Mouse (Mus musculus) liver, postnatal 0 days (tissue): ENCODE results near the gene Runx3. TPM values are rescaled to one million over a fixed set of nuclear protein-coding genes. Genes with fewer than 3 reads are reported as not detected.
A peak's percentile ranks its signal among the peaks of the same experiment; 100 is the strongest.

Source experiments
- ATAC-seq: fragments of 200-750 bp; cut with Nextera tagmentation; 2 replicates; pipeline ENCODE4 v1.8.0; 2017; ENCODE audit warnings: mild to moderate bottlenecking, moderate library complexity
- DNase-seq: peaks from one replicate; pipeline ENCODE4 v3.0.0-alpha.2; 2016
- H3K27ac ChIP-seq: fragments of 300-500 bp; sonication (generic); 2 replicates; pipeline ENCODE4 v1.5.1; 2014; ENCODE audit warnings: antibody characterized with exemption, moderate library complexity, mild to moderate bottlenecking, low read depth
- H3K27me3 ChIP-seq: fragments of 300-500 bp; sonication (generic); 2 replicates; pipeline ENCODE4 v1.6.1; 2014; ENCODE audit warnings: low read length, control low read depth, mixed read lengths; ENCODE audit not compliant: insufficient read depth
- H3K36me3 ChIP-seq: fragments of 300-500 bp; sonication (generic); replicated peaks from 2 replicates; pipeline ENCODE4 v1.6.1; 2014; ENCODE audit warnings: mild to moderate bottlenecking, control low read depth, low read length, moderate library complexity, mixed read lengths; ENCODE audit not compliant: insufficient read depth
- H3K4me1 ChIP-seq: fragments of 300-500 bp; sonication (generic); 2 replicates; pipeline ENCODE4 v1.6.1; 2014; ENCODE audit warnings: antibody characterized with exemption, mild to moderate bottlenecking, control low read depth; ENCODE audit not compliant: insufficient read depth
- H3K4me2 ChIP-seq: fragments of 300-500 bp; sonication (generic); 2 replicates; pipeline ENCODE4 v1.6.1; 2014; ENCODE audit warnings: low read depth, mild to moderate bottlenecking, low read length, moderate library complexity, mixed read lengths
- H3K4me3 ChIP-seq: fragments of 300-500 bp; sonication (generic); 2 replicates; pipeline ENCODE4 v1.5.1; 2014; ENCODE audit warnings: low read depth, low read length
- H3K9ac ChIP-seq: fragments of 300-500 bp; sonication (generic); replicated peaks from 2 replicates; pipeline ENCODE4 v1.6.1; 2014; ENCODE audit warnings: mild to moderate bottlenecking, moderate library complexity
- H3K9me3 ChIP-seq: fragments of 300-500 bp; sonication (generic); 2 replicates; pipeline ENCODE4 v1.6.1; 2016; ENCODE audit warnings: mild to moderate bottlenecking, control low read depth, low read length, mixed read lengths
- CTCF ChIP-seq: sonication (generic); IDR thresholded peaks from 2 replicates; pipeline ENCODE4 v1.5.1; 2016; ENCODE audit warnings: antibody characterized with exemption, low read depth
- EP300 ChIP-seq: IDR thresholded peaks from 2 replicates; pipeline ENCODE4 v1.6.1; 2016; ENCODE audit warnings: antibody characterized with exemption, low read depth, mild to moderate bottlenecking
- WGBS: fragments of 180-500 bp; shearing (Covaris S2); extraction: QIAGEN DNeasy Blood & Tissue Kit; methylation state at CpG from one replicate; pipeline ENCODE4 v1.1.7; 2014; ENCODE audit not compliant: insufficient replicate concordance; 5-methylcytosine and 5-hydroxymethylcytosine counted together
- polyA plus RNA-seq: library from polyadenylated mRNA; unstranded; fragments of >200 nt; fragmentation: Nextera tagmentation; extraction: Ambion mirVana; gene quantifications from 2 replicates; pipeline ENCODE4 v1.2.1, GENCODE M21; 2015

Runx3 gene
- polyA plus RNA-seq, 1 experiment from 2014 or later = 0.39 TPM

DNA sequence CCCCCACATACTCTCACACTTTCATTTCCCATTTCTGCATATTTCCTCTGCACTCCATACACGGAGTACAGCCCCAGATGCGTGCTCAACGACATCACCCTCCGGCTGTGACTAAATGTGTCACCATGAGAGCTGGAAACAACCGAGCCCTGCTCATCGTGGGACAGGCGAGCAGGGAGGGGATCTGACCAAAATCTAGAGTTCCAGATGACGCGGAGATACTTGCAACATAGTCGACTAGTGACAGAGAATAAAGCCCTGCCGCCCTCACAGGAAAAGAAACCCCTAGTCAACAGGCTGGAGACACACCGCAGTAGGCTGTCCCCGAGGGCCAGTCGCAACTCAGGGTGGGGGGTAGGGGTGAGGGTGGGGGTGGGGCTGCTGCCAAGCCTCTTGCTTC lies 82.8 kb downstream of the Runx3 start:
- Histone ChIP-seq H3K4me3 (peak overlapping the region; percentile 32), H3K4me1 (peaks cover 19% of the 10 kb centered on the region), H3K36me3 (no peaks in the 10 kb centered on the region), H3K27ac (peak overlapping the region; percentile 74), H3K4me2 (peak overlapping the region; percentile 66), H3K9ac (peak overlapping the region; percentile 39), H3K27me3 (peaks cover 8% of the 10 kb centered on the region; the same call in 1 of the 2 replicates), H3K9me3 (no peaks in the 10 kb centered on the region)
- peak; percentile 66 for ATAC-seq
- TF ChIP-seq CTCF = no peak
- no peak for TF ChIP-seq EP300
- under 1% methylated on average over 14 of the region's 14 CpGs for WGBS
- peak; percentile 62 for DNase-seq

DNA sequence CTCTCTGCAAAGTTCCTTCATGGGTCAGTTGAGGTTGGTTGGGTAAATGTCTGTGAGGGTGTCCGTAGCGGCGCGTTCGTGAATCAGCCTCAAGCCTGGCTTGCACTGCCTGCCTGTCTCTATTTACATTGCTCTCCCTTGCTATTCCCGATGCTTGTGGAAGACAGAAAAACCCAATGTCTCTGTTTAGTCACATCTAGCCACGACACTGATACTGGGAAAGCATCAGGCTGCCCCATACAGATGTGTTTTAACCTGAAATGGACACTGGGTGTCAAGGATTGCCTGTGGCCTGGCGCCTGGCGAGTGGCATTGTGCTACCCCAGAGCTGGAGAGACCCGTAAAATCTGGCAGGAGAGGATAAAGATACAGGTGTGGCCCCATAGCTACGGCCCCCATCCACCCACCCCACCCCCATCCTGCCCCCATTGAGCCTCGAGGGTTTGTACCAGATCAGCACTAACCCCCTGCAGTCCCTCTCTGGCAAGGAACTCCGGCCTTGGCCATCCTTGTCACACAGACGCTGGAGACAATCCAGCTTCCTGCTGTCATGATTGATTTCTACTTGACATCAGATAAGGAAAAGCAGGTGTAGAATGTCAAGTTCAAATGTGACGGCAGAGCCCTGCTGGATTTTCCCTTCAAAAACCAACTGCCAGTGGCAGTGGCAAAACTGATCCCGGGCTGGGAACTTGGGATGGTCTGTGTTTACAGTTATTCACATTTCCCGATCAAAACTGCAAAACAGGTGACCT lies 83.5 kb downstream of the Runx3 start:
- Histone ChIP-seq H3K4me2 (peak overlapping the region; percentile 66), H3K36me3 (no peaks in the 10 kb centered on the region), H3K27me3 (peaks cover 8% of the 10 kb centered on the region; the same call in 1 of the 2 replicates), H3K4me3 (peak overlapping the region; percentile 32; the same call in 1 of the 2 replicates), H3K27ac (peak overlapping the region; percentile 74), H3K9me3 (no peaks in the 10 kb centered on the region), H3K4me1 (peaks cover 19% of the 10 kb centered on the region), H3K9ac (no peak overlapping the region; the same call in 1 of the 2 replicates)
- DNase-seq (no peak), ATAC-seq (no peak; the same call in 1 of the 2 replicates)
- TF ChIP-seq EP300 = no peak
- TF ChIP-seq CTCF = no peak
- 20% methylated on average over 17 of the region's 17 CpGs for WGBS

DNA sequence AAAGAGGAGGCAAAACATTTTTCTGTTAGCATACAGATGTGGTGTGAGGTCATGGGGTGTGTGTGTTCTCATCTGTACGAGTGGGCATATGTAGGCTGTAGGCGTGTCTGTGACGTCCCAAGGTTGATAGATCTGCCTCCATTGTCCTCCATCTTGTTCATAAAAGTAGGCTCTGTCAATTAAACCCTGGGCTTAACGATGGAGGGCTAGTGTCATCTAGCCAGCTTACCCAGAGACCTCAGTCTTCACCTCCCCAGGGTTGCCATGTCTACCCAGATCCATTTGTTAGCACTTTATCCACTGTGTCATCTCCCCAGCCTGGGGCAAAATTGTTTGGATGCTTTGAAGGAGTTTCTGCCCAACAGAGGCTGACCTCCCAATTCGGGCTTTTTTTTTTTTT lies 84.2 kb downstream of the Runx3 start:
- no peak overlapping the region for H3K9ac ChIP-seq
- H3K9me3 ChIP-seq = no peaks in the 10 kb centered on the region
- H3K36me3 ChIP-seq = no peaks in the 10 kb centered on the region
- 41% methylated on average over 5 of the region's 5 CpGs for whole genome bisulfite sequencing
- H3K4me2 ChIP-seq = no peak overlapping the region
- H3K4me3 ChIP-seq = no peak overlapping the region
- peaks cover 8% of the 10 kb centered on the region; the same call in 1 of the 2 replicates for H3K27me3 ChIP-seq
- no peak for TF ChIP-seq CTCF
- no peak for TF ChIP-seq EP300
- no peak overlapping the region for H3K27ac ChIP-seq
- ATAC-seq (no peak), DNase-seq (no peak)
- H3K4me1 ChIP-seq = peaks cover 19% of the 10 kb centered on the region

DNA sequence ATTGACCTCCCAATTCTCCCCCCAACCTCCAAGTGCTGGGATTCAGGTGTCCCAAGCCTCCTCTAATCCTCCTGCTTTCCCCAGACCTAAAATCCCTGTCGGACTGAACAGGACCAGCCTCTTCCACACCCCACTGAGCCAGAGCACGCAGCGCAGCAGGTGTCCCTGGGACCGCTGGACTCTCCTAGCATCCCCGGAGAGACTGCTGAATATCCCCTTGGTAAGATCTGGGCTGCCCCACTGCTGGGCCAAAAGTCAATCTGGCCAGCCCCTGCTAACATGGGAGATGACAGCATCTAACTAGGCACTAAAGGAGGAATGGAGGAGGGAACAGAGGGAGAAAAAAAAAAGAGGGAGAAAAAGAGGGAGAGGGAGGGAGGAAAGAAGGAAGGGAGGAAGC lies 84.8 kb downstream of the Runx3 start:
- Histone ChIP-seq H3K9ac (no peak overlapping the region), H3K27me3 (peaks cover 8% of the 10 kb centered on the region; the same call in 1 of the 2 replicates), H3K4me2 (no peak overlapping the region), H3K36me3 (no peaks in the 10 kb centered on the region), H3K4me3 (no peak overlapping the region), H3K4me1 (peaks cover 19% of the 10 kb centered on the region), H3K9me3 (no peaks in the 10 kb centered on the region), H3K27ac (no peak overlapping the region)
- 57% methylated on average over 5 of the region's 5 CpGs for WGBS
- ATAC-seq = no peak
- no peak for DNase-seq
- TF ChIP-seq EP300 = no peak
- TF ChIP-seq CTCF = no peak

DNA sequence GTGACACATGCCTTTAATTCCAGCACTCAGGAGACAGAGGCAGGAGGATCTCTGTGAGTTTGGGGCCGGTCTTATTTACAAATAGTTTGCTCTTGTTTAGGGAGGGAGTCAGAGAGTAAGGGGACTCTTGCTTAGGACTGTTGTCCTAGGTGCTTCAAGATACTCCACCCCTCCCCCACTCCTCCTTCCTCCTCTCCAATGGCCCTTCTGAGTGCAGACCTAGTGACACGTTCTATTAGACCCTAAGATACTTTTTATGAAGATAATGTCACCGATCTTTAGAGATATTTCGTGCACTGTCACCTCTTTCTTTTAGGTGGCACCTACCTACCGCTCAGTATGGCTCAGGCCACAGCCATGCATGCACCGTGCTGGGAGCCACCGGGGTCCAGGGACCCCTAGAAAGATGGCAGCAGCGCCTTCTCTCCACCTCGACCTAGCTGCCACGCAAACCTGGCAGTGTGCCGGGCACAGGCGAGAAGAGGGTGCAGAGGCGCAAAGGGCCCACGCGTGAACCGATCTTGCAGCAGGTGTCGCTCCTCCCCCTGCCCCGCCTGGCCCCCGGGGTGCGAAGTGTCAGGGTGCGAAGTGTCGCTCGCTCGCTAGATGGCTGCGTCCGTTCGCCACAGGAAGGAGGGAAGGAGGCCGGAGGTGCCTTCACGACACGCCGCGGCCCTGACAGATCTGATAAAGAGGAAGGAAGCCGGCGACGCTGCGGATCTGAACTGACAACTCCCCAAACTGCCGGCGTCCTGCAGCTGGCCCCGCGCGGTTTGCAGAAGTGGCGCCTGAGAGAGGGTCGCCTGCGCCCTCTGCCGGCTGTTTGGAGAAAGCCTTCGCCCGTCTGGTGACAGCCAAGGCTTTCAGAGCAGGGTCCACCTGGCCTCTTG lies 85.5 kb downstream of the Runx3 start:
- peak; percentile 61 for ATAC-seq
- peaks cover 8% of the 10 kb centered on the region; the same call in 1 of the 2 replicates for H3K27me3 ChIP-seq
- H3K9me3 ChIP-seq = no peaks in the 10 kb centered on the region
- peak; percentile 91 for DNase-seq
- peaks cover 19% of the 10 kb centered on the region for H3K4me1 ChIP-seq
- peak overlapping the region; percentile 69 for H3K4me2 ChIP-seq
- peak; percentile 45; the same call in 1 of the 2 replicates for TF ChIP-seq EP300
- TF ChIP-seq CTCF = peak; percentile 95
- 3% methylated on average over 47 of the region's 47 CpGs for WGBS
- peak overlapping the region; percentile 73 for H3K27ac ChIP-seq
- peak overlapping the region; percentile 28 for H3K4me3 ChIP-seq
- no peaks in the 10 kb centered on the region for H3K36me3 ChIP-seq
- peak overlapping the region; percentile 44; the same call in 1 of the 2 replicates for H3K9ac ChIP-seq

- H3K9ac ChIP-seq = no peak overlapping the region
- ATAC-seq = no peak
- peaks cover 5% of the 10 kb centered on the region; the same call in 1 of the 2 replicates for H3K27me3 ChIP-seq
- no peak overlapping the region for H3K4me2 ChIP-seq
- TF ChIP-seq EP300 = no peak
- TF ChIP-seq CTCF = no peak
- H3K4me3 ChIP-seq = no peak overlapping the region
- no peaks in the 10 kb centered on the region for H3K9me3 ChIP-seq
- H3K27ac ChIP-seq = no peak overlapping the region
- DNase-seq = no peak
- 82% methylated on average over 2 of the region's 2 CpGs for WGBS
- H3K4me1 ChIP-seq = peaks cover 9% of the 10 kb centered on the region; the same call in 1 of the 2 replicates
- H3K36me3 ChIP-seq = peaks cover 19% of the 10 kb centered on the region; the same call in 1 of the 2 replicates
Measured at GRCm38 (mm10) chr4:135209846-135210245, 89.4 kb downstream of the Runx3 start.
